Mouse (Mus musculus): Measurements from ENCODE around the gene Togaram2.

Togaram2 gene

GRCm38 (mm10) chr17:71682379-71682778 lies 9.3 kb downstream of the Togaram2 start:
- no peak for DNase-seq (ENCODE audit: low read depth, low spot score)

- DNase-seq (ENCODE audit: low read depth, low spot score): no peak
Observed at GRCm38 (mm10) chr17:71683281-71683680, 10.2 kb downstream of the Togaram2 start.

- no peak for DNase-seq (ENCODE audit: low read depth, low spot score)
Observed at GRCm38 (mm10) chr17:71684103-71684608, 11.1 kb downstream of the Togaram2 start.

GRCm38 (mm10) chr17:71687436-71687835 lies 14.4 kb downstream of the Togaram2 start:
- DNase-seq (ENCODE audit: low read depth, low spot score): no peak

GRCm38 (mm10) chr17:71689903-71690302 lies 16.8 kb downstream of the Togaram2 start:
- no peak for DNase-seq (ENCODE audit: low read depth, low spot score)

- DNase-seq (ENCODE audit: low read depth, low spot score): no peak
Observed at GRCm38 (mm10) chr17:71691361-71691875, 18.4 kb downstream of the Togaram2 start.

- DNase-seq (ENCODE audit: low read depth, low spot score): peak; percentile 51
Observed at GRCm38 (mm10) chr17:71693313-71693712, 20.3 kb downstream of the Togaram2 start.

- peak; percentile 43 for DNase-seq (ENCODE audit: low read depth, low spot score)
Observed at GRCm38 (mm10) chr17:71693780-71694179, 20.7 kb downstream of the Togaram2 start.

GRCm38 (mm10) chr17:71695151-71695550 lies 22.1 kb downstream of the Togaram2 start:
- DNase-seq (ENCODE audit: low read depth, low spot score): no peak

GRCm38 (mm10) chr17:71695716-71696315 lies 22.8 kb downstream of the Togaram2 start:
- DNase-seq (ENCODE audit: low read depth, low spot score): no peak

GRCm38 (mm10) chr17:71696396-71696795 lies 23.3 kb downstream of the Togaram2 start:
- no peak for DNase-seq (ENCODE audit: low read depth, low spot score)

- DNase-seq (ENCODE audit: low read depth, low spot score): no peak
Observed at GRCm38 (mm10) chr17:71697896-71698618, 25.0 kb downstream of the Togaram2 start.

GRCm38 (mm10) chr17:71698619-71698956 lies 25.5 kb downstream of the Togaram2 start:
- DNase-seq (ENCODE audit: low read depth, low spot score): no peak

- DNase-seq (ENCODE audit: low read depth, low spot score): no peak
Observed at GRCm38 (mm10) chr17:71705113-71705512, 32.1 kb downstream of the Togaram2 start.

- DNase-seq (ENCODE audit: low read depth, low spot score): no peak
Observed at GRCm38 (mm10) chr17:71705550-71706480, 32.8 kb downstream of the Togaram2 start.

- DNase-seq (ENCODE audit: low read depth, low spot score): no peak
Observed at GRCm38 (mm10) chr17:71707715-71708114, 34.7 kb downstream of the Togaram2 start.

GRCm38 (mm10) chr17:71712279-71712678 lies 39.2 kb downstream of the Togaram2 start:
- no peak for DNase-seq (ENCODE audit: low read depth, low spot score)

GRCm38 (mm10) chr17:71715034-71715433 lies 42.0 kb downstream of the Togaram2 start:
- DNase-seq (ENCODE audit: low read depth, low spot score): no peak

- DNase-seq (ENCODE audit: low read depth, low spot score): no peak
Observed at GRCm38 (mm10) chr17:71717881-71718625, 45.0 kb downstream of the Togaram2 start.

GRCm38 (mm10) chr17:71720434-71720833 lies 47.4 kb downstream of the Togaram2 start:
- DNase-seq (ENCODE audit: low read depth, low spot score): no peak

- DNase-seq (ENCODE audit: low read depth, low spot score): no peak
Observed at GRCm38 (mm10) chr17:71721019-71721418, 48.0 kb downstream of the Togaram2 start.
